Mouse (Mus musculus) heart, adult 2 months (tissue): ENCODE results near the gene Ncapd2. TPM values are rescaled to one million over a fixed set of nuclear protein-coding genes. Genes with fewer than 3 reads are reported as not detected.
A peak's percentile ranks its signal among the peaks of the same experiment; 100 is the strongest.

ENCODE experiments used
- DNase-seq, 2 experiments: peaks; one replicate each; pipeline ENCODE4 v3.0.0; 2021
- H3K27ac ChIP-seq: fragments of 200-600 bp; 2 replicates; pipeline ENCODE4 v1.8.1; 2022
- H3K27me3 ChIP-seq: fragments of 200-500 bp; 2 replicates; pipeline ENCODE4 v1.6.1; 2012; ENCODE audit warnings: mild to moderate bottlenecking, low read length, inconsistent platforms, mixed read lengths; ENCODE audit not compliant: control insufficient read depth, insufficient read depth
- H3K36me3 ChIP-seq: fragments of 200-500 bp; 2 replicates; pipeline ENCODE4 v1.6.1; 2012; ENCODE audit warnings: low read length, inconsistent platforms; ENCODE audit not compliant: control insufficient read depth, insufficient read depth
- H3K4me1 ChIP-seq: fragments of 200-500 bp; 2 replicates; pipeline ENCODE4 v1.6.1; 2011; ENCODE audit warnings: low read length; ENCODE audit not compliant: control insufficient read depth, insufficient read depth
- H3K4me3 ChIP-seq: fragments of 200-600 bp; 2 replicates; pipeline ENCODE4 v1.8.1; 2022
- H3K79me2 ChIP-seq: fragments of 200-500 bp; replicated peaks from 2 replicates; pipeline ENCODE4 v1.6.1; 2012; ENCODE audit warnings: mild to moderate bottlenecking, inconsistent platforms, low read length, moderate library complexity, mixed read lengths; ENCODE audit not compliant: control insufficient read depth, insufficient read depth
- H3K9ac ChIP-seq: fragments of 200-500 bp; 2 replicates; pipeline ENCODE4 v1.6.1; 2012; ENCODE audit warnings: low read depth, mild to moderate bottlenecking, control low read depth, inconsistent platforms, low read length, mixed read lengths
- CTCF ChIP-seq: fragments of 200-600 bp; IDR thresholded peaks from 2 replicates; pipeline ENCODE4 v1.8.1; 2022; ENCODE audit warnings: antibody characterized with exemption, mild to moderate bottlenecking, moderate library complexity
- EP300 ChIP-seq: fragments of 200-500 bp; IDR thresholded peaks from 2 replicates; pipeline ENCODE4 v1.6.1; 2011; ENCODE audit warnings: low read depth, low read length, control low read depth; ENCODE audit not compliant: insufficient read depth
- POLR2A ChIP-seq: fragments of 200-500 bp; IDR thresholded peaks from 2 replicates; pipeline ENCODE4 v1.6.1; 2011; ENCODE audit warnings: mild to moderate bottlenecking, low read depth, low read length, control low read depth; ENCODE audit not compliant: insufficient read depth
- whole genome bisulfite sequencing: fragments of 180-500 bp; shearing (Covaris S2); methylation state at CpG from one replicate; pipeline ENCODE4 v1.1.7; 2018; 5-methylcytosine and 5-hydroxymethylcytosine counted together
- intact Hi-C: fragments of 180-260 bp; cut with DNase I; formaldehyde crosslinking; loops from one replicate; pipeline ENCODE4 v1.15.1; 2025
- polyA plus RNA-seq: library from polyadenylated mRNA; depleted of rRNA; stranded (reverse); fragments of >200 nt; gene quantifications from 2 replicates; pipeline ENCODE4 v1.2.3, GENCODE M21; 2012
- total RNA-seq, 2 experiments: library from RNA; stranded (reverse); gene quantifications; 2 replicates each; pipeline ENCODE4 v1.2.3; 2021

Ncapd2 gene
- total and polyA plus RNA-seq, 3 experiments: 17.6 to 34.0 (median 17.6) TPM

DNA sequence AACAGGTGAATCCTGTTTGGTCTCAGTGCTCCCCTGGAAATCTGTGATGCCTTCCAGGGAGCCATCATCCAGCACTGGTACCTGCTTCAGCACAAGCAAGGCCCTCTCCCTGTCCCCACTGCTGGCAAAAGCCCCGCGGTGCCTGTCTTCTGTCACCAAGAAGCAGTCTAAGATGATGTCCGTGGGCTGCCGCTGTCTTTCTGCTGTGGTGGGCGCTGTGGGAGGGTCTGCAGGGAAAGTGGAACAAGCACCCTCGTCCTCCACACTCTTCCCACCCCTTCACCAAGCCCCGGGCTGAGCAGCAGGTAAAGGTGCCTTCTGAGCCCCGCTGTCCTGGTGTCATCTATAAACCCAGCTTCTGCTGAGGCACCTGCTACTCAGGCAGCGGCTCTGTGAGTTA is 39.1 kb upstream of the Ncapd2 start:
- H3K27ac ChIP-seq: no peak overlapping the region; the same call in 1 of the 2 replicates
- no peaks in the 10 kb centered on the region; the same call in 1 of the 2 replicates for H3K36me3 ChIP-seq
- no peaks in the 10 kb centered on the region for H3K79me2 ChIP-seq
- H3K4me1 ChIP-seq: peaks cover 11% of the 10 kb centered on the region
- 64% methylated on average over 9 of the region's 9 CpGs for WGBS
- H3K27me3 ChIP-seq: no peaks in the 10 kb centered on the region
- no peak overlapping the region; the same call in 1 of the 2 replicates for H3K4me3 ChIP-seq
- TF ChIP-seq POLR2A (no peak), EP300 (no peak), CTCF (no peak)
- H3K9ac ChIP-seq: peak overlapping the region; percentile 31; the same call in 1 of the 2 replicates
- no peak for DNase-seq
- intact Hi-C loops: no loop called here

DNA sequence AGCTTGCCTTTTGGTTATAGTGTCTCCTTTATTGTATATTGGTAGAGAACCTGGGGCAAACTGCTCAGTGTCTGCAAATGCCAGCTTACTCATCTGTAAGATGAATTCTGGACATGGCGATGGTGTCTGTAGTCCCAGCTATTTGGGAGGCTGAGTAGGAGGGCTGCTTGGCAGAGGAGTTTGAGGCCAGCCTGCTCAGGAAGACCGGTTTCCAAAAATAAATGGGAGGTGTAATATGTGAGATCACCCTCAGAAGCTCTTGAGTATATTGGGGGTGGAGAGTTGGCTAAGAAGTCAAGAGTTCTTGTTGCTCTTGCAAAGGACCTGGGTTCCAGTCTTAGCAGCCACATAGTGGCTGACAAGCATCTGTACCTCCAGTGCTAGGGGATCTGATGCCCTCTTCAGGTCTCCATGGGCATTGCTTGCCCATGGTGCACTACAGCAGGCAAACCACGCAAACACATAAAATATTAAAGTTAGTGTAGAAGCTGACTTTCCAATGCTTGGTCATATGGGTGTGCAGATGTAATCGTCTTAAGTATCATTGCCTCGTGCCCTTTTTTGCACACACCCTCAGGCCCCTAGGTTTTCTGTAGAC is 34.1 kb upstream of the Ncapd2 start:
- 83% methylated on average over 5 of the region's 5 CpGs for whole genome bisulfite sequencing
- intact Hi-C loops: no loop called here
- Histone ChIP-seq H3K27ac (no peak overlapping the region), H3K4me3 (no peak overlapping the region), H3K27me3 (no peaks in the 10 kb centered on the region), H3K9ac (no peak overlapping the region), H3K36me3 (no peaks in the 10 kb centered on the region), H3K4me1 (no peaks in the 10 kb centered on the region; the same call in 1 of the 2 replicates), H3K79me2 (no peaks in the 10 kb centered on the region)
- DNase-seq: peak in 1 of 2 experiments; percentile 17
- no peak for TF ChIP-seq POLR2A
- peak; percentile 72 for TF ChIP-seq CTCF

DNA sequence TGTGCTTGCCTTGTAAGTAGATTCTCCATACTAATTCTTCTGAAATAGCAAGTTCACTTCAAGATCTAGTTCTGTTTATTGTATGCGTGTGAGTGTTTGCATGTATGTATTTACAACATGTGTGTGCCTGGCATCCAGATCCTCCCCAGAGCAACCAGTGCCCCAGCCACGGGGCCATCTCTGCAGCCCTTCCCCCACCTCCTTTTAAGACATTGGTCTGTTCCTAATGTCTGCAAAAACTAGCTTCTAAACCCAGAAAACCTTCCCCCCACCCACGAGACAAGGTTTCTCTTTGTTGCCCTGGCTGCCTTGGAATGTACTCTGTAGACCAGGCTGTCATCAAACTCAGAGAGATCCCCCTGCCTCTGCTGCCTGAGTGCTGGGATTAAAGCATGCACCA is 31.1 kb upstream of the Ncapd2 start:
- Histone ChIP-seq H3K4me3 (no peak overlapping the region), H3K4me1 (no peaks in the 10 kb centered on the region), H3K27me3 (no peaks in the 10 kb centered on the region), H3K9ac (no peak overlapping the region), H3K36me3 (no peaks in the 10 kb centered on the region), H3K79me2 (no peaks in the 10 kb centered on the region), H3K27ac (no peak overlapping the region)
- intact Hi-C loops: no loop called here
- WGBS: 73% methylated on average over 3 of the region's 3 CpGs
- DNase-seq: no peak
- TF ChIP-seq EP300 (no peak), POLR2A (no peak), CTCF (no peak)

DNA sequence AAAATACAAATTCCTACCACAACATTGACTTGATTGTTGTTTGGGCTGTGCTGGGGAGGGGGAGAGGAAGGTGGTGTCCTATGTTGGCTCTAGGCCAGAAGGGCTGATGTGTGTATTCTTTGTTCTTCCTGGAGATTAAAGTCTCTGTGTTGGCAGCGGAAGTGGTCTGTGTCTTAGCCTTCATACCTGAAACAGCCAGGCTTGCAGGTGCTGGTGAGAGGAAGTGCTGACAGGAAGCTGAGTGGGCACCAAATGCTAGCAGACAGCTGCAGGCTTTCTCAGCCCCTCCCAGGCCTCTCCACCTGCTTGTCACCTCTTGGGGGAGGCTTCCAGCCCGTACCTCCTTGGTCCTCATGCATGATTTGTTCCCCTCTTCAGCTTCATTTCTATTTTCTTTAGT is 30.6 kb upstream of the Ncapd2 start:
- no peaks in the 10 kb centered on the region for H3K27me3 ChIP-seq
- no peaks in the 10 kb centered on the region for H3K36me3 ChIP-seq
- no peaks in the 10 kb centered on the region for H3K4me1 ChIP-seq
- H3K9ac ChIP-seq: no peak overlapping the region
- intact Hi-C loops: no loop called here
- peak in 1 of 2 experiments; percentile 62 for DNase-seq
- no peak for TF ChIP-seq POLR2A
- TF ChIP-seq CTCF: no peak
- no peak for TF ChIP-seq EP300
- H3K79me2 ChIP-seq: no peaks in the 10 kb centered on the region
- no peak overlapping the region for H3K4me3 ChIP-seq
- no peak overlapping the region for H3K27ac ChIP-seq
- WGBS: 55% methylated on average over 2 of the region's 2 CpGs

DNA sequence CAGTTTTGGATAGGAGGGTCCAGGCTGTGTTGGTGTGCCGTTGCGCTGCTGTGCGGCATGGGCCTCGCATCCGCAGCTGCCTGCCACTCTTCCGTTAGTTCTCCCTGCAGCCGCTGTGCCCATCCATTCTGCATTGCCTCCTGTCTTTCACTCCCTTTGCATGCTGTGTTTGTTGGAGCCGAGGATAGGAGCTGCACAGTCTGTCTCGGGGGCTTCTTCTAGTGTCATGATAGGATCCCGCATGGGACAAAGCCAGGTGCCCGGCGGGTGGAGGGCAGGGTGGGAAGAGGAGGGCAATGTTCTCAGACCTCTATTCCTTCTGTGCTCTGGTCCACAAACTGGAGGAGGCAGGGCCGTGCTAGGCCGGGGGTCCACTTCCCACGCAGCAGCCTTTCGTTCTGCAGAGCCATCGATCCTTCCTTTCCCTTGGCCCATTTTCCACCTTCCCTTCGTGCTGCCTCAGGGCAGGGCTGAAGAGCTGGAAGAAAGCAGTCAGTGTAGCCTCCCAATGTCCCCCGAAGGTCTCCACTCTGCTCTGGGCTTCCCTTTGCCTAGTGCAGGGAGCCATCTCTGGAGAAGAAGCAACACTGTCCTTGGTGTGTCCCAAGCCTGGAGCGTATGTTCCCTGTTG is 29.7 kb upstream of the Ncapd2 start:
- no peak overlapping the region for H3K27ac ChIP-seq
- no peak overlapping the region for H3K9ac ChIP-seq
- no peaks in the 10 kb centered on the region for H3K27me3 ChIP-seq
- intact Hi-C loops: no loop called here
- WGBS: 89% methylated on average over 20 of the region's 20 CpGs
- no peaks in the 10 kb centered on the region for H3K4me1 ChIP-seq
- H3K36me3 ChIP-seq: no peaks in the 10 kb centered on the region
- TF ChIP-seq POLR2A: no peak
- no peak for TF ChIP-seq EP300
- no peak for TF ChIP-seq CTCF
- no peaks in the 10 kb centered on the region for H3K79me2 ChIP-seq
- no peak overlapping the region for H3K4me3 ChIP-seq
- no peak for DNase-seq

DNA sequence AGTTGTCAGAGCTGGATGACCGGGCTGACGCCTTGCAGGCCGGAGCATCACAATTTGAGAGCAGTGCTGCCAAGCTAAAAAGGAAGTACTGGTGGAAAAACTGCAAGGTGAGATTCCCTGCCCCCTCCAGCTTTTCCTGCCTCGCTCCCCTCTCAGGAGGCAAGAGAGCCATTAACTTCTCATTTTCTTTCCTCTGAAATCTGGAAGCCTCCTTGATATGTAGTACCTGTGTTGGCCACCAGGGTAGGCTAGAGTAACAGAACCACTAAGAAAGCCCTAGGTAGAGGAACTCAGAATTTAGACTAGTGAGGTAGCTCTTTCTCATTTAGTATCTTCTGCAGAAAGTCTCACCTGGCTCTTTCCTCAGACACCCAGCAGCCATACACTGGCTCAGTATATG is 27.5 kb upstream of the Ncapd2 start:
- TF ChIP-seq POLR2A (no peak), CTCF (peak; percentile 96)
- no peaks in the 10 kb centered on the region for H3K79me2 ChIP-seq
- peak; percentile 47 to 57 for DNase-seq
- H3K27me3 ChIP-seq: no peaks in the 10 kb centered on the region
- no peak overlapping the region for H3K4me3 ChIP-seq
- intact Hi-C loops: loop anchor here (1.0 to 10.0 kb wide), 3 partner anchors 52 to 143 kb away; partner anchors contain the start of gene Gapdh
- WGBS: 60% methylated on average over 4 of the region's 4 CpGs
- no peak overlapping the region for H3K27ac ChIP-seq
- H3K4me1 ChIP-seq: peaks cover 2% of the 10 kb centered on the region; the same call in 1 of the 2 replicates
- H3K36me3 ChIP-seq: no peaks in the 10 kb centered on the region
- no peak overlapping the region for H3K9ac ChIP-seq
